Mouse (Mus musculus): ENCODE data around the gene Syk. TPM values are rescaled to one million over a fixed set of nuclear protein-coding genes. Genes with fewer than 3 reads are reported as not detected.

Gene Syk
- polyA plus RNA-seq, 1 experiment from 2014 or later: 7.9 TPM

- no peak overlapping the region for H3K27ac ChIP-seq (ENCODE audit: low read length)
- H3K4me2 ChIP-seq (ENCODE audit: low read depth, low read length): no peak overlapping the region
- H3K9me3 ChIP-seq (replicated peaks; ENCODE audit: control insufficient read depth, low read length): no peaks in the 10 kb centered on the region
- ATAC-seq (replicated peaks; ENCODE audit: extremely low read depth, insufficient read depth, low FRiP score): no peak
- no peak overlapping the region for H3K4me3 ChIP-seq (ENCODE audit: low read length)
- no peaks in the 10 kb centered on the region for H3K36me3 ChIP-seq (ENCODE audit: control insufficient read depth, insufficient read depth)
- no peaks in the 10 kb centered on the region for H3K4me1 ChIP-seq (ENCODE audit: control insufficient read depth, insufficient read depth, low read length)
- no peak overlapping the region for H3K9ac ChIP-seq (ENCODE audit: low read length)
- no peaks in the 10 kb centered on the region for H3K27me3 ChIP-seq (ENCODE audit: control insufficient read depth, insufficient read depth, low read length)
- 81% methylated on average over 13 of the region's 13 CpGs for WGBS
Observed at GRCm38 (mm10) chr13:52690425-52690824, 107.5 kb downstream of the Syk start.

- no peak overlapping the region for H3K27ac ChIP-seq (ENCODE audit: low read length)
- 59% methylated on average over 6 of the region's 6 CpGs for WGBS
- H3K9ac ChIP-seq (ENCODE audit: low read length): no peak overlapping the region
- no peak overlapping the region for H3K4me2 ChIP-seq (ENCODE audit: low read depth, low read length)
- H3K4me3 ChIP-seq (ENCODE audit: low read length): no peak overlapping the region
- H3K4me1 ChIP-seq (ENCODE audit: control insufficient read depth, insufficient read depth, low read length): no peaks in the 10 kb centered on the region
- no peaks in the 10 kb centered on the region for H3K9me3 ChIP-seq (replicated peaks; ENCODE audit: control insufficient read depth, low read length)
- H3K36me3 ChIP-seq (ENCODE audit: control insufficient read depth, insufficient read depth): no peaks in the 10 kb centered on the region
- no peaks in the 10 kb centered on the region for H3K27me3 ChIP-seq (ENCODE audit: control insufficient read depth, insufficient read depth, low read length)
- ATAC-seq (replicated peaks; ENCODE audit: extremely low read depth, insufficient read depth, low FRiP score): no peak
Observed at GRCm38 (mm10) chr13:52692311-52692710, 109.3 kb downstream of the Syk start.

GRCm38 (mm10) chr13:52694857-52695256, 111.9 kb downstream of the Syk start:
- no peak overlapping the region for H3K9ac ChIP-seq (ENCODE audit: low read length)
- H3K9me3 ChIP-seq (replicated peaks; ENCODE audit: control insufficient read depth, low read length): no peaks in the 10 kb centered on the region
- H3K4me3 ChIP-seq (ENCODE audit: low read length): no peak overlapping the region
- no peaks in the 10 kb centered on the region for H3K27me3 ChIP-seq (ENCODE audit: control insufficient read depth, insufficient read depth, low read length)
- H3K27ac ChIP-seq (ENCODE audit: low read length): no peak overlapping the region
- H3K4me1 ChIP-seq (ENCODE audit: control insufficient read depth, insufficient read depth, low read length): no peaks in the 10 kb centered on the region
- no peak for ATAC-seq (replicated peaks; ENCODE audit: extremely low read depth, insufficient read depth, low FRiP score)
- H3K36me3 ChIP-seq (ENCODE audit: control insufficient read depth, insufficient read depth): no peaks in the 10 kb centered on the region
- H3K4me2 ChIP-seq (ENCODE audit: low read depth, low read length): no peak overlapping the region
- WGBS: 74% methylated on average over 6 of the region's 6 CpGs

Other genes with a start within 250 kb of the Syk start
- 0.62 and 1.2 TPM in 2 replicates for gene Diras2, start 51.9 kb upstream of the Syk start, polyA plus RNA-seq (2015; fragmentation: Nextera tagmentation; extraction: Ambion mirVana)

Data from heart, embryonic 16.5 days (tissue).